Mouse (Mus musculus) C2C12 (cell line): ENCODE results near the gene Olfr330. TPM values are rescaled to one million over a fixed set of nuclear protein-coding genes. Genes with fewer than 3 reads are reported as not detected.

ENCODE experiments used
- H3K27me3 ChIP-seq: one replicate; pipeline ENCODE4 v1.6.1; 2011; ENCODE audit not compliant: control insufficient read depth, insufficient read depth, insufficient read length
- H3K36me3 ChIP-seq: one replicate; pipeline ENCODE4 v1.6.1; 2011; ENCODE audit not compliant: control insufficient read depth, insufficient read depth
- H3K4me3 ChIP-seq: one replicate; pipeline ENCODE4 v1.5.1; 2011; ENCODE audit warnings: mild to moderate bottlenecking, control low read depth; ENCODE audit not compliant: poor library complexity, insufficient read depth, severe bottlenecking
- H3K79me2 ChIP-seq: one replicate; pipeline ENCODE4 v1.6.1; 2011; ENCODE audit not compliant: control insufficient read depth, insufficient read depth
- H3K79me3 ChIP-seq: one replicate; pipeline ENCODE4 v1.6.1; 2011; ENCODE audit warnings: low read depth, control low read depth
- H3ac ChIP-seq: one replicate; pipeline ENCODE3; 2011; ENCODE audit warnings: low read depth; ENCODE audit not compliant: control insufficient read depth, insufficient read length
- CEBPB ChIP-seq: IDR thresholded peaks from one replicate; pipeline ENCODE4 v1.6.1; 2011; ENCODE audit warnings: low read depth, mild to moderate bottlenecking, control low read depth, moderate library complexity
- CTCF ChIP-seq: IDR thresholded peaks from one replicate; pipeline ENCODE4 v1.5.1; 2011; ENCODE audit not compliant: control insufficient read depth, insufficient read depth, insufficient read length
- FOSL1 ChIP-seq: IDR thresholded peaks from one replicate; pipeline ENCODE4 v1.8.0; 2011; ENCODE audit warnings: mild to moderate bottlenecking, low read length; ENCODE audit not compliant: poor library complexity, insufficient read depth, severe bottlenecking
- MAX ChIP-seq: IDR thresholded peaks from one replicate; pipeline ENCODE4 v1.6.1; 2011; ENCODE audit warnings: mild to moderate bottlenecking, control low read depth
- MYOD1 ChIP-seq: IDR thresholded peaks from one replicate; pipeline ENCODE4 v1.6.1; 2011; ENCODE audit warnings: low read depth; ENCODE audit not compliant: control insufficient read depth, insufficient read length
- MYOG ChIP-seq: IDR thresholded peaks from one replicate; pipeline ENCODE4 v1.6.1; 2011; ENCODE audit not compliant: control insufficient read depth, insufficient read length; ENCODE audit errors: extremely low read depth
- USF1 ChIP-seq: IDR thresholded peaks from one replicate; pipeline ENCODE4 v1.6.1; 2011; ENCODE audit warnings: low read depth, mild to moderate bottlenecking, control low read depth, moderate library complexity
- polyA plus RNA-seq: library from polyadenylated mRNA; unstranded; fragments of >200 nt; fragmentation: generic; extraction: Trizol; gene quantifications from one replicate; pipeline ENCODE4 v1.2.1, GENCODE M21; 2012; ENCODE audit warnings: missing spikeins

The Olfr330 gene
- polyA plus RNA-seq, 1 experiment, result not detected

- Histone ChIP-seq H3K4me3 (no peak overlapping the region), H3K27me3 (no peaks in the 10 kb centered on the region), H3ac (no peak overlapping the region), H3K79me3 (no peaks in the 10 kb centered on the region), H3K79me2 (no peaks in the 10 kb centered on the region), H3K36me3 (no peaks in the 10 kb centered on the region)
- TF ChIP-seq MYOG, result no peak
- TF ChIP-seq USF1, result no peak
- no peak for TF ChIP-seq MYOD1
- TF ChIP-seq MAX, result no peak
- no peak for TF ChIP-seq FOSL1
Observed at GRCm38 (mm10) chr11:58499290-58499689, 35.3 kb downstream of the Olfr330 start.

GRCm38 (mm10) chr11:58498761-58499160 is 35.9 kb downstream of the Olfr330 start:
- Histone ChIP-seq H3K36me3 (no peaks in the 10 kb centered on the region), H3K4me3 (no peak overlapping the region), H3K27me3 (no peaks in the 10 kb centered on the region), H3K79me2 (no peaks in the 10 kb centered on the region), H3ac (no peak overlapping the region), H3K79me3 (no peaks in the 10 kb centered on the region)
- TF ChIP-seq CEBPB, result no peak
- TF ChIP-seq CTCF, result no peak
- no peak for TF ChIP-seq MYOD1
- TF ChIP-seq MAX, result no peak
- no peak for TF ChIP-seq MYOG
- TF ChIP-seq USF1, result no peak
- no peak for TF ChIP-seq FOSL1

- Histone ChIP-seq H3K79me3 (no peaks in the 10 kb centered on the region), H3ac (no peak within 1 kb of the TSS), H3K79me2 (no peaks in the 10 kb centered on the region), H3K4me3 (no peak within 1 kb of the TSS), H3K27me3 (peaks cover 5% of the 10 kb centered on the region), H3K36me3 (no peaks in the 10 kb centered on the region)
- TF ChIP-seq MAX (no peak), USF1 (no peak), CEBPB (no peak), FOSL1 (no peak)
Observed at GRCm38 (mm10) chr11:58492455-58492854, 42.2 kb downstream of the Olfr330 start, which contains the start of gene Olfr332. Gene Olfr332, minus strand, starts transcription at chr11:58492555.

Other genes starting within 250 kb of the Olfr330 start
- gene Zfp692, start 227.8 kb downstream of the Olfr330 start, polyA plus RNA-seq, result 6.8 TPM
- gene Zfp672, start 204.5 kb downstream of the Olfr330 start, polyA plus RNA-seq, result 12.5 TPM
- gene Sh3bp5l, start 204.1 kb downstream of the Olfr330 start, polyA plus RNA-seq, result 30.8 TPM
- gene Lypd8, start 155.8 kb downstream of the Olfr330 start, polyA plus RNA-seq, result not detected
- not detected for gene 1810065E05Rik, start 113.7 kb downstream of the Olfr330 start, polyA plus RNA-seq
- not detected for gene Gm12253, start 102.3 kb downstream of the Olfr330 start, polyA plus RNA-seq
- not detected for gene Lypd9, start 81.9 kb downstream of the Olfr330 start, polyA plus RNA-seq
- not detected for gene Olfr30, start 72.6 kb downstream of the Olfr330 start, polyA plus RNA-seq
- gene Olfr332, start 42.3 kb downstream of the Olfr330 start, polyA plus RNA-seq, result not detected
- not detected for gene Olfr331, start 32.3 kb downstream of the Olfr330 start, polyA plus RNA-seq
- not detected for gene Olfr329-ps, start 11.6 kb upstream of the Olfr330 start, polyA plus RNA-seq
- not detected for gene Olfr328, start 20.8 kb upstream of the Olfr330 start, polyA plus RNA-seq
- not detected for gene Olfr224, start 35.7 kb upstream of the Olfr330 start, polyA plus RNA-seq
- gene Olfr325, start 42.9 kb upstream of the Olfr330 start, polyA plus RNA-seq, result not detected
- gene Olfr324, start 60.3 kb upstream of the Olfr330 start, polyA plus RNA-seq, result not detected
- gene 2210407C18Rik, start 81.2 kb upstream of the Olfr330 start, polyA plus RNA-seq, result not detected
- not detected for gene Olfr323, start 95.7 kb upstream of the Olfr330 start, polyA plus RNA-seq
- not detected for gene Trim58, start 105.6 kb upstream of the Olfr330 start, polyA plus RNA-seq
- gene Olfr322, start 123.9 kb upstream of the Olfr330 start, polyA plus RNA-seq, result not detected
- gene Olfr320, start 146.3 kb upstream of the Olfr330 start, polyA plus RNA-seq, result not detected
- gene Olfr319, start 164.3 kb upstream of the Olfr330 start, polyA plus RNA-seq, result not detected
- not detected for gene Olfr318, start 189.2 kb upstream of the Olfr330 start, polyA plus RNA-seq
- gene Olfr317, start 204.4 kb upstream of the Olfr330 start, polyA plus RNA-seq, result not detected
- not detected for gene Olfr316, start 217.9 kb upstream of the Olfr330 start, polyA plus RNA-seq
- not detected for gene Olfr315, start 238.4 kb upstream of the Olfr330 start, polyA plus RNA-seq
- not detected for gene Olfr314, start 248.1 kb upstream of the Olfr330 start, polyA plus RNA-seq